Mouse (Mus musculus) liver, embryonic 12.5 days (tissue): Measurements from ENCODE around the gene Pigk. TPM values are rescaled to one million over a fixed set of nuclear protein-coding genes. Genes with fewer than 3 reads are reported as not detected.

Experiments
- ATAC-seq: fragments of 200-750 bp; cut with Nextera tagmentation; 2 replicates; pipeline ENCODE4 v1.8.0; 2017; ENCODE audit warnings: moderate number of reproducible peaks, mild to moderate bottlenecking, moderate library complexity
- H3K27ac ChIP-seq: fragments of 300-500 bp; sonication (generic); 2 replicates; pipeline ENCODE4 v1.5.1; 2016; ENCODE audit warnings: mild to moderate bottlenecking
- H3K27me3 ChIP-seq: fragments of 300-500 bp; sonication (generic); replicated peaks from 2 replicates; pipeline ENCODE4 v1.6.1; 2016; ENCODE audit warnings: mild to moderate bottlenecking, moderate library complexity
- H3K36me3 ChIP-seq: fragments of 300-500 bp; sonication (generic); 2 replicates; pipeline ENCODE4 v1.6.1; 2016; ENCODE audit warnings: mild to moderate bottlenecking, moderate library complexity
- H3K4me1 ChIP-seq: fragments of 300-500 bp; sonication (generic); 2 replicates; pipeline ENCODE4 v1.6.1; 2016
- H3K4me2 ChIP-seq: fragments of 300-500 bp; sonication (generic); 2 replicates; pipeline ENCODE4 v1.6.1; 2016; ENCODE audit warnings: mild to moderate bottlenecking, moderate library complexity
- H3K4me3 ChIP-seq: fragments of 300-500 bp; sonication (generic); 2 replicates; pipeline ENCODE4 v1.5.1; 2016; ENCODE audit warnings: mild to moderate bottlenecking, moderate library complexity
- H3K9ac ChIP-seq: fragments of 300-500 bp; sonication (generic); 2 replicates; pipeline ENCODE4 v1.6.1; 2016; ENCODE audit warnings: mild to moderate bottlenecking, moderate library complexity
- H3K9me3 ChIP-seq: fragments of 300-500 bp; sonication (generic); replicated peaks from 2 replicates; pipeline ENCODE4 v1.6.1; 2016; ENCODE audit warnings: mild to moderate bottlenecking, moderate library complexity
- WGBS: fragments of 180-500 bp; shearing (Covaris S2); methylation state at CpG from one replicate; pipeline ENCODE4 v1.1.7; 2016; ENCODE audit not compliant: insufficient replicate concordance; 5-methylcytosine and 5-hydroxymethylcytosine counted together
- polyA plus RNA-seq: library from polyadenylated mRNA; unstranded; fragments of >200 nt; fragmentation: Nextera tagmentation; extraction: Ambion mirVana; gene quantifications from 2 replicates; pipeline ENCODE4 v1.2.1, GENCODE M21; 2016

Gene Pigk
- polyA plus RNA-seq, 1 experiment from 2014 or later, result 34.5 TPM

GRCm38 (mm10) chr3:152757464-152758393 lies 43.8 kb downstream of the Pigk start:
- peak overlapping the region; percentile 61 for H3K9ac ChIP-seq
- WGBS, result 48% methylated on average over 12 of the region's 12 CpGs
- ATAC-seq, result peak; percentile 98
- no peaks in the 10 kb centered on the region for H3K27me3 ChIP-seq
- H3K4me3 ChIP-seq, result no peak overlapping the region
- no peaks in the 10 kb centered on the region for H3K9me3 ChIP-seq
- H3K27ac ChIP-seq, result peak overlapping the region; percentile 86
- peaks cover 3% of the 10 kb centered on the region for H3K36me3 ChIP-seq
- peak overlapping the region; percentile 59 for H3K4me2 ChIP-seq
- peaks cover 88% of the 10 kb centered on the region for H3K4me1 ChIP-seq

GRCm38 (mm10) chr3:152758500-152759032 lies 44.7 kb downstream of the Pigk start:
- 74% methylated on average over 15 of the region's 15 CpGs for WGBS
- H3K36me3 ChIP-seq, result 0 out of 2 replicates have a peak, but pooled peaks cover 2% of the 10 kb centered on the region
- no peak overlapping the region for H3K4me3 ChIP-seq
- no peak overlapping the region for H3K4me2 ChIP-seq
- peak overlapping the region; percentile 35; the same call in 1 of the 2 replicates for H3K9ac ChIP-seq
- H3K27ac ChIP-seq, result peak overlapping the region; percentile 86
- no peaks in the 10 kb centered on the region for H3K9me3 ChIP-seq
- H3K4me1 ChIP-seq, result peaks cover 92% of the 10 kb centered on the region
- no peaks in the 10 kb centered on the region for H3K27me3 ChIP-seq
- ATAC-seq, result no peak

GRCm38 (mm10) chr3:152761116-152761515 lies 47.2 kb downstream of the Pigk start:
- ATAC-seq, result no peak
- 21% methylated on average over 7 of the region's 7 CpGs for WGBS
- peak overlapping the region; percentile 31; the same call in 1 of the 2 replicates for H3K4me2 ChIP-seq
- no peaks in the 10 kb centered on the region for H3K27me3 ChIP-seq
- H3K9me3 ChIP-seq, result no peaks in the 10 kb centered on the region
- no peak overlapping the region for H3K9ac ChIP-seq
- no peak overlapping the region for H3K27ac ChIP-seq
- H3K36me3 ChIP-seq, result 0 out of 2 replicates have a peak, but pooled peaks cover 4% of the 10 kb centered on the region
- no peak overlapping the region for H3K4me3 ChIP-seq
- H3K4me1 ChIP-seq, result peaks cover 86% of the 10 kb centered on the region

- no peaks in the 10 kb centered on the region for H3K9me3 ChIP-seq
- no peak for ATAC-seq
- no peak overlapping the region for H3K9ac ChIP-seq
- 0 out of 2 replicates have a peak, but pooled peaks cover 10% of the 10 kb centered on the region for H3K36me3 ChIP-seq
- peaks cover 80% of the 10 kb centered on the region for H3K4me1 ChIP-seq
- H3K4me2 ChIP-seq, result no peak overlapping the region
- WGBS, result 82% methylated on average over 8 of the region's 8 CpGs
- no peaks in the 10 kb centered on the region for H3K27me3 ChIP-seq
- H3K27ac ChIP-seq, result peak overlapping the region; percentile 69
- no peak overlapping the region for H3K4me3 ChIP-seq
Observed at GRCm38 (mm10) chr3:152761661-152762060, 47.8 kb downstream of the Pigk start.

- Histone ChIP-seq H3K27me3 (no peaks in the 10 kb centered on the region), H3K36me3 (peaks cover 14% of the 10 kb centered on the region; the same call in 1 of the 2 replicates), H3K4me3 (no peak overlapping the region), H3K9me3 (no peaks in the 10 kb centered on the region), H3K4me2 (peak overlapping the region; percentile 76), H3K4me1 (peaks cover 74% of the 10 kb centered on the region), H3K27ac (peak overlapping the region; percentile 77), H3K9ac (peak overlapping the region; percentile 22; the same call in 1 of the 2 replicates)
- ATAC-seq, result no peak
- WGBS, result 43% methylated on average over 8 of the region's 8 CpGs
Observed at GRCm38 (mm10) chr3:152762302-152762701, 48.4 kb downstream of the Pigk start.

GRCm38 (mm10) chr3:152763139-152763882 lies 49.4 kb downstream of the Pigk start:
- peak overlapping the region; percentile 66 for H3K4me3 ChIP-seq
- H3K4me1 ChIP-seq, result peaks cover 64% of the 10 kb centered on the region
- peak overlapping the region; percentile 76 for H3K4me2 ChIP-seq
- ATAC-seq, result peak; percentile 74
- H3K36me3 ChIP-seq, result peaks cover 23% of the 10 kb centered on the region
- WGBS, result 14% methylated on average over 26 of the region's 26 CpGs
- H3K27me3 ChIP-seq, result no peaks in the 10 kb centered on the region
- H3K9me3 ChIP-seq, result no peaks in the 10 kb centered on the region
- peak overlapping the region; percentile 77 for H3K27ac ChIP-seq
- peak overlapping the region; percentile 68 for H3K9ac ChIP-seq

GRCm38 (mm10) chr3:152764516-152765312 lies 50.8 kb downstream of the Pigk start:
- H3K27ac ChIP-seq, result peak overlapping the region; percentile 48
- H3K4me2 ChIP-seq, result peak overlapping the region; percentile 24
- H3K4me3 ChIP-seq, result no peak overlapping the region
- WGBS, result 27% methylated on average over 8 of the region's 8 CpGs
- no peak for ATAC-seq
- peaks cover 50% of the 10 kb centered on the region for H3K4me1 ChIP-seq
- H3K9me3 ChIP-seq, result no peaks in the 10 kb centered on the region
- no peak overlapping the region for H3K9ac ChIP-seq
- no peaks in the 10 kb centered on the region for H3K27me3 ChIP-seq
- peaks cover 32% of the 10 kb centered on the region for H3K36me3 ChIP-seq

- no peaks in the 10 kb centered on the region for H3K27me3 ChIP-seq
- WGBS, result 79% methylated on average over 11 of the region's 11 CpGs
- ATAC-seq, result no peak
Observed at GRCm38 (mm10) chr3:152767485-152767884, 53.6 kb downstream of the Pigk start.

GRCm38 (mm10) chr3:152770056-152770455 lies 56.2 kb downstream of the Pigk start:
- Histone ChIP-seq H3K27ac (no peak overlapping the region), H3K36me3 (peaks cover 42% of the 10 kb centered on the region), H3K9me3 (no peaks in the 10 kb centered on the region), H3K4me1 (peaks cover 2% of the 10 kb centered on the region), H3K9ac (no peak overlapping the region), H3K27me3 (no peaks in the 10 kb centered on the region), H3K4me3 (no peak overlapping the region), H3K4me2 (no peak overlapping the region)
- 82% methylated on average over 6 of the region's 6 CpGs for WGBS
- no peak for ATAC-seq

More at GRCm38 (mm10) chr3:152767485-152767884, 53.6 kb downstream of the Pigk start:
- Histone ChIP-seq H3K4me3 (no peak overlapping the region), H3K27ac (no peak overlapping the region), H3K4me2 (no peak overlapping the region), H3K9me3 (no peaks in the 10 kb centered on the region), H3K9ac (no peak overlapping the region), H3K4me1 (peaks cover 28% of the 10 kb centered on the region), H3K36me3 (peaks cover 37% of the 10 kb centered on the region)

- Histone ChIP-seq H3K4me2 (no peak overlapping the region), H3K4me1 (no peaks in the 10 kb centered on the region), H3K36me3 (peaks cover 9% of the 10 kb centered on the region; the same call in 1 of the 2 replicates), H3K27me3 (no peaks in the 10 kb centered on the region), H3K27ac (no peak overlapping the region), H3K9ac (no peak overlapping the region), H3K4me3 (no peak overlapping the region), H3K9me3 (no peaks in the 10 kb centered on the region)
- no peak for ATAC-seq
- WGBS, result 76% methylated on average over 6 of the region's 6 CpGs
Observed at GRCm38 (mm10) chr3:152776363-152776762, 62.5 kb downstream of the Pigk start.
